8 mouse cellular contexts compared by ENCODE assay signal in the genomic region with DNA sequence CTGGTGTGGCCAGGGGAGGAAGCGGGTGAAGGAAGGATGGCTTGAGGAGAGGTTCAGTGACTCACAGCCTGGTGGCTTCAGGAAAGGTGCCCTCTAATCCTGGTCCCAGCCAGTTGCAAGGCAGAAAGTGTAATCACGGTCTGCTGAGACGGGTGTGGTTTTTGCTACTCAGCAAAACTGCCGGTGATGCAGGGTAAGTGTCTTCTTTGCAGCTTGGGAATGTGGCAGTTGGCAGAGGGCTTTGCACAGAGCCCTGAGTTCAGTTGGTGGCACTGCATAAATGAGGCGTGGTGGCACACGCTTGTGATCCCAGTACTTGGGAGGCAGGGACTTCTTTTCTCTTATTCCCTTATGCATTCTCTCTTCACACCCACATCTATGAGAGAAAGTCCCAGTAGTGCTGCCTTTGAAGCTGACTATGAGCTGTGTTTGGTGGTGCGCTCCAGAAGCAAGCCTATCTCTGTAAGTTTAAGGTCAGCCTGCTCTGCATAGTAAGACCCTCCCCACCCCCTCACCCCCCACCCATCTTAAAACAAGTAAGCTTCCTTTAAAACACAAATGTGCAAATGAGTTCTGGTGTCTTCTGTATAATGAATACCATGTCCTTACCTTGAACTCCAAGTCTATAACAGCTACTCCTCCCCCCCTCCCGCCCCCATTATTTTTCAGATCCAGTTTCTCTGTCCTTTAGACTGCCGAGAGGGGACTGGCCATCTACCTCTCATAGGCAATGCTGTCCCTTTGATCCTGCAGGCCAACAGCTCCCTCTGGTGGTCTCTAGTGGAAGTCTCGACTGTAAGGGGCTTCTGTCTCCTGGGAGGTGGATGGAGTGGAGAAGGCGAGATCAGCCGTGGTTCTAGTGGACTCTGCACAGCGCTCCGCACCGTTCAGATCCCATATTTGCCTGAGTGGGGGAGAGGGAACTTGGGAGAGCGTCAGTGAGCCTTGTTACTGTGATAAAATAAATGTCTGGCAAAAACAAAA. TPM values are rescaled to one million over a fixed set of nuclear protein-coding genes. Genes with fewer than 3 reads are reported as not detected.
DNase-seq lines count a peak whose midpoint lies in the region; ATAC-seq and TF ChIP-seq lines count a peak whose summit lies in the region.

No protein-coding gene starts in this region.

- peak; percentile 82 for TF ChIP-seq CTCF in Patski (IDR thresholded peaks at IDR 0.05)

- 0 out of 2 replicates have a peak overlapping the region, but pooled peaks have one; percentile 1 for H3K4me2 ChIP-seq in hindbrain, embryonic 14.5 days (replicated peaks)

- no peak overlapping the region for H3K9ac ChIP-seq in hindbrain, embryonic 14.5 days

- 42% methylated on average over 16 of the region's 16 CpGs for WGBS in hindbrain, embryonic 14.5 days

- H3K36me3 ChIP-seq in hindbrain, embryonic 14.5 days (replicated peaks; ENCODE audit: control insufficient read depth, insufficient read depth): no peaks in the 10 kb centered on the region

- H3K27me3 ChIP-seq in Patski: no peaks in the 10 kb centered on the region
- H3K27me3 ChIP-seq in hindbrain, embryonic 14.5 days (ENCODE audit: control insufficient read depth, insufficient read depth, low read length): no peaks in the 10 kb centered on the region

- H3K9me3 ChIP-seq in hindbrain, embryonic 14.5 days (ENCODE audit: control insufficient read depth, low read length): no peaks in the 10 kb centered on the region

- DNase-seq in Patski (ENCODE audit: low read depth, low spot score): no peak
- DNase-seq in cerebellum, postnatal 14 days: peak; percentile 93 to 95
- peak; percentile 83 to 85 for DNase-seq in frontal cortex, postnatal 36 days (ENCODE audit: low spot score in 2 of 2)
- DNase-seq in hindbrain, embryonic 14.5 days (ENCODE audit: low spot score): peak; percentile 92
- DNase-seq in layer of hippocampus, postnatal 25 days (ENCODE audit: extremely low spot score in 1 of 2, low spot score in 1 of 2): peak; percentile 72 to 94
- DNase-seq in lung, postnatal 36 days: peak; percentile 93
- peak; percentile 92 for DNase-seq in retina, postnatal 1 day
- peak; percentile 73 to 77 for DNase-seq in thymus, postnatal 36 days

- no peak overlapping the region for H3K27ac ChIP-seq in hindbrain, embryonic 14.5 days

- no peak overlapping the region for H3K4me3 ChIP-seq in hindbrain, embryonic 14.5 days (replicated peaks; ENCODE audit: low read length)

- H3K4me1 ChIP-seq in hindbrain, embryonic 14.5 days (replicated peaks; ENCODE audit: control insufficient read depth, insufficient read depth, low read length): no peaks in the 10 kb centered on the region

- CTCF ChIA-PET in Patski (lab: Charles Lee): interaction anchor here (0.7 to 4.5 kb wide), 15 partner anchors 10 to 226 kb away, joined by 3 to 29 read pairs (median 4); a partner anchor contains a TSS

- ATAC-seq in Patski: peak; percentile 90
- ATAC-seq in hindbrain, embryonic 14.5 days (ENCODE audit: low FRiP score): peak; percentile 78; the same call in 1 of the 2 replicates

- POLR2A ChIA-PET in Patski (lab: Charles Lee): interaction anchor here (1.0 to 1.6 kb wide), 4 partner anchors 10 to 227 kb away, joined by 3 to 7 read pairs (median 4); no protein-coding TSS in a partner anchor

- in situ Hi-C loops in Patski (cut with MboI; ENCODE audit: low pct_unique_long_range_greater_than_20kb): loop anchor here (5.0 kb wide), 1 partner anchor 89 kb away; no protein-coding TSS in a partner anchor

RNA-seq across cellular contexts. Expression of a gene that starts 11.2 kb away (rescaled TPM):
- polyA plus RNA-seq in Patski (2021): 129 TPM
- 42.8 and 52.5 TPM in 2 replicates for polyA plus RNA-seq in hindbrain, embryonic 14.5 days (2014; fragmentation: Nextera tagmentation; extraction: Ambion mirVana)
- total RNA-seq in layer of hippocampus, postnatal 25 days (2021): 1 to 10 TPM; 2.6 to 3.5 TPM

RNA-seq across cellular contexts. Expression of a gene that starts 15.2 kb away (rescaled TPM):
- 116 TPM for polyA plus RNA-seq in Patski (2021)
- 2.3 and 2.6 TPM in 2 replicates for polyA plus RNA-seq in hindbrain, embryonic 14.5 days (2014; fragmentation: Nextera tagmentation; extraction: Ambion mirVana)
- total RNA-seq in layer of hippocampus, postnatal 25 days (2021): 10 to 100 TPM; 20.6 to 25.0 TPM

RNA-seq across cellular contexts. Expression of a gene that starts 45.7 kb away (rescaled TPM):
- polyA plus RNA-seq in Patski (2021): 10.1 TPM
- 17.2 and 17.9 TPM in 2 replicates for polyA plus RNA-seq in hindbrain, embryonic 14.5 days (2014; fragmentation: Nextera tagmentation; extraction: Ambion mirVana)
- 1 to 10 TPM; 3.6 to 4.2 TPM for total RNA-seq in layer of hippocampus, postnatal 25 days (2021)

Comparison
In these comparisons a context has a peak if more than half of its experiments do, and no peak if none do; other contexts are left out.
1. RNA of a gene that starts 15.2 kb away (polyA plus RNA-seq): 116 TPM in Patski (single experiment); 2.3 to 2.6 TPM in hindbrain, embryonic 14.5 days; every median in the first group is over 10 times any median in the second.